Comparison of ENCODE assay signal across 26 mouse cellular contexts in the genomic region with DNA sequence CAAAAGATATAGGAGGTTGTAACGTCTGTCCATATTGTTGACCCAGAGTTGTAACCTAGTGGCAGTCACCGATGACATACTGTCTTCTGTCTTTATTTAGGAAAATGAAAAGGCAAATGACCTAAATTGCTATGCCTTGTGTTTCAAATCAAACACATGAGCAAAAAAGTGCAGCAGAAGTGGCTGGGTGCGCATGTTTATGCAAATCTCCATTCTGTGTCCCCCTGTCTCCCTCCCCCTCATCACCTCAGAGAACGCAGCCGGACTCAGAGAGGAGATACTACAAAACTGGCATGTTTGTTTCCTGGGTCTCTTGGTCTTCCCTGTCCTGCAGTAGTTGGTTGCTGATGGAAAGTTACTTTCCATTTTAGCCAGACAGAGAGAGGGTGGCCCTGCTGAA. TPM values are rescaled to one million over a fixed set of nuclear protein-coding genes. Genes with fewer than 3 reads are reported as not detected.
DNase-seq lines count a peak whose midpoint lies in the region; ATAC-seq and TF ChIP-seq lines count a peak whose summit lies in the region.
"Had no signal": no experiment of that assay in that cellular context is flagged by ENCODE, and none has a peak within 500 bp of the region (broad histone marks: within the 10 kb centered on the region; RNA-seq: fewer than 3 reads in every experiment).

No protein-coding gene starts in this region.

- peaks cover 28% of the 10 kb centered on the region for H3K79me2 ChIP-seq in CH12.LX (replicated peaks; ENCODE audit: control insufficient read depth, extremely low read depth, insufficient read depth, poor library complexity, severe bottlenecking)
- H3K79me2 ChIP-seq in macrophage (ENCODE audit: inconsistent target), result peaks cover 97% of the 10 kb centered on the region

- TF ChIP-seq POLR2A in CH12.LX (IDR thresholded peaks at IDR 0.05; ENCODE audit: low read depth, low read length), result no peak

- WGBS in liver, embryonic 15.5 days (ENCODE audit: insufficient replicate concordance), result 41% methylated on average over 5 of the region's 5 CpGs
- WGBS in macrophage (ENCODE audit: missing documents), result 76% methylated on average over 5 of the region's 5 CpGs

- H3K36me3 ChIP-seq in liver, embryonic 15.5 days (replicated peaks), result peaks cover 71% of the 10 kb centered on the region
- peaks cover 2 to 59% of the 10 kb centered on the region in 2 experiments for H3K36me3 ChIP-seq in CH12.LX (replicated peaks in 1 of 2; ENCODE audit: control insufficient read depth in 1 of 2, insufficient read depth in 1 of 2, low read length in 1 of 2)
- H3K36me3 ChIP-seq in macrophage (ENCODE audit: inconsistent target), result peaks cover 19% of the 10 kb centered on the region
- H3K36me3 ChIP-seq: embryonic facial prominence, embryonic 12.5 days; embryonic facial prominence, embryonic 15.5 days; forebrain, embryonic 12.5 days; forebrain, embryonic 15.5 days had no signal

- no peak for ATAC-seq in liver, embryonic 15.5 days (ENCODE audit: insufficient read depth)
- ATAC-seq: forebrain, embryonic 15.5 days; hindbrain, postnatal 0 days; Patski had no signal

- TF ChIP-seq EP300 in CH12.LX (IDR thresholded peaks at IDR 0.05; ENCODE audit: low read length), result 0 out of 2 replicates have a peak, but pooled peaks have one; percentile 28

- H3K27ac ChIP-seq in liver, embryonic 15.5 days (replicated peaks), result peak overlapping the region; percentile 22; the same call in 1 of the 2 replicates
- peak overlapping the region; percentile 77; the same call in 1 of the 2 replicates for H3K27ac ChIP-seq in CH12.LX (ENCODE audit: insufficient read depth, low read depth)
- H3K27ac ChIP-seq in macrophage, result peak overlapping the region; percentile 84
- no peak overlapping the region for H3K27ac ChIP-seq in gastrocnemius, adult 2 months
- H3K27ac ChIP-seq: embryonic facial prominence, embryonic 12.5 days; embryonic facial prominence, embryonic 15.5 days; forebrain, embryonic 12.5 days; forebrain, embryonic 15.5 days; heart, adult 2 months; heart, embryonic 10.5 days; heart, embryonic 13.5 days; hindbrain, embryonic 14.5 days; hindbrain, postnatal 0 days had no signal

- no peak for TF ChIP-seq RAD21 in CH12.LX (IDR thresholded peaks at IDR 0.05; ENCODE audit: low read depth, low read length)

- in situ Hi-C loops in CH12.LX (cut with MboI; ENCODE audit: low pct_ligation_motif_present, low pct_unique_long_range_greater_than_20kb, low sequenced_read_pairs), result no loop called here

- no peak for TF ChIP-seq CTCF in CH12.LX (conservative IDR thresholded peaks at IDR 0.05 in 1 of 2, IDR thresholded peaks at IDR 0.05 in 1 of 2; ENCODE audit: low read depth in 2 of 2, low read length in 2 of 2)
- TF ChIP-seq CTCF in gastrocnemius, adult 2 months (IDR thresholded peaks at IDR 0.05), result no peak

- peaks cover 6% of the 10 kb centered on the region; the same call in 1 of the 2 replicates for H3K9me3 ChIP-seq in liver, embryonic 15.5 days (replicated peaks)
- peaks cover 24% of the 10 kb centered on the region for H3K9me3 ChIP-seq in CH12.LX (replicated peaks; ENCODE audit: low read length)
- H3K9me3 ChIP-seq: embryonic facial prominence, embryonic 15.5 days; forebrain, embryonic 15.5 days had no signal

- H3K9ac ChIP-seq in liver, embryonic 15.5 days, result no peak overlapping the region
- H3K9ac ChIP-seq in CH12.LX (ENCODE audit: insufficient read depth, low read depth), result 0 out of 2 replicates have a peak overlapping the region, but pooled peaks have one; percentile 40
- H3K9ac ChIP-seq: embryonic facial prominence, embryonic 12.5 days; embryonic facial prominence, embryonic 15.5 days; forebrain, embryonic 12.5 days; forebrain, embryonic 15.5 days; heart, embryonic 13.5 days; hindbrain, embryonic 14.5 days had no signal

- dilution Hi-C loops in CH12.LX (cut with MboI; ENCODE audit: extremely low pct_ligation_motif_present, extremely low pct_unique_long_range_greater_than_20kb, low sequenced_read_pairs), result no loop called here

- no peak for DNase-seq in liver
- peak; percentile 55 for DNase-seq in CH12.LX (ENCODE audit: extremely low read depth)
- no peak for DNase-seq in thymus, postnatal 25 days
- no peak for DNase-seq in gastrocnemius, adult 2 months
- DNase-seq: adrenal gland, postnatal 10 days; adrenal gland, postnatal 36 days; cerebellum, adult 11 months; cerebellum, adult 2 months; cerebellum, adult 9-11 months; cerebellum, postnatal 25 days; gastrocnemius, postnatal 10 days; gastrocnemius, postnatal 36 days; heart, adult 2 months; heart, postnatal 14 days; heart, postnatal 4 days had no signal

- H3K4me2 ChIP-seq in liver, embryonic 15.5 days, result no peak overlapping the region
- peak overlapping the region; percentile 86 for H3K4me2 ChIP-seq in CH12.LX (ENCODE audit: insufficient read depth, low read depth, poor library complexity, severe bottlenecking)
- H3K4me2 ChIP-seq: embryonic facial prominence, embryonic 12.5 days; embryonic facial prominence, embryonic 15.5 days; forebrain, embryonic 12.5 days; forebrain, embryonic 15.5 days; heart, embryonic 13.5 days; hindbrain, embryonic 14.5 days had no signal

- H3K4me1 ChIP-seq in liver, embryonic 15.5 days (replicated peaks), result peaks cover 50% of the 10 kb centered on the region
- peaks cover 13 to 45% of the 10 kb centered on the region in 2 experiments for H3K4me1 ChIP-seq in CH12.LX (ENCODE audit: control insufficient read depth in 1 of 2, insufficient read depth in 2 of 2)
- H3K4me1 ChIP-seq: embryonic facial prominence, embryonic 12.5 days; forebrain, embryonic 12.5 days; forebrain, embryonic 15.5 days; heart, embryonic 10.5 days had no signal

- H3K27me3 ChIP-seq in liver, embryonic 15.5 days, result no peaks in the 10 kb centered on the region
- no peaks in the 10 kb centered on the region for H3K27me3 ChIP-seq in CH12.LX (replicated peaks)
- H3K27me3 ChIP-seq: embryonic facial prominence, embryonic 12.5 days; embryonic facial prominence, embryonic 15.5 days; forebrain, embryonic 12.5 days; forebrain, embryonic 15.5 days; heart, embryonic 13.5 days; Patski had no signal

- intact Hi-C loops in gastrocnemius, adult 2 months (cut with DNase I), result no loop called here

- no peak overlapping the region for H3K4me3 ChIP-seq in liver, embryonic 15.5 days (replicated peaks)
- no peak overlapping the region for H3K4me3 ChIP-seq in CH12.LX (replicated peaks in 1 of 3; ENCODE audit: low read depth in 2 of 3, low read length in 2 of 3, poor library complexity in 1 of 3)
- no peak overlapping the region for H3K4me3 ChIP-seq in macrophage (ENCODE audit: inconsistent target)
- no peak overlapping the region for H3K4me3 ChIP-seq in gastrocnemius, adult 2 months
- H3K4me3 ChIP-seq: embryonic facial prominence, embryonic 12.5 days; embryonic facial prominence, embryonic 15.5 days; forebrain, embryonic 12.5 days; forebrain, embryonic 15.5 days; heart, adult 2 months; heart, embryonic 10.5 days; heart, embryonic 13.5 days had no signal

TF ChIP-seq in CH12.LX, 34 proteins besides CTCF, POLR2A, EP300 and RAD21:
- TF ChIP-seq CHD2 (IDR thresholded peaks at IDR 0.05; ENCODE audit: low read length), result peak; percentile 24; the same call in 1 of the 2 replicates
- no peak for TF ChIP-seq PAX5 (IDR thresholded peaks at IDR 0.05; ENCODE audit: low read length)
- TF ChIP-seq E2F4 (IDR thresholded peaks at IDR 0.05; ENCODE audit: insufficient replicate concordance, low read depth, low read length), result no peak
- TF ChIP-seq JUND (conservative IDR thresholded peaks at IDR 0.05; ENCODE audit: low read depth, low read length), result no peak
- peak; percentile 56; the same call in 1 of the 2 replicates for TF ChIP-seq NRF1 (IDR thresholded peaks at IDR 0.05; ENCODE audit: low read depth, low read length)
- no peak for TF ChIP-seq GABPA (IDR thresholded peaks at IDR 0.05; ENCODE audit: insufficient replicate concordance, low read depth, low read length)
- no peak for TF ChIP-seq MYC (IDR thresholded peaks at IDR 0.05; ENCODE audit: low read depth, low read length)
- no peak for TF ChIP-seq USF1 (IDR thresholded peaks at IDR 0.05; ENCODE audit: low read depth, low read length)
- no peak for TF ChIP-seq MEF2A (IDR thresholded peaks at IDR 0.05; ENCODE audit: borderline replicate concordance, low read depth, low read length)
- TF ChIP-seq MXI1 (IDR thresholded peaks at IDR 0.05; ENCODE audit: low read depth, low read length), result no peak
- no peak; the same call in 1 of the 2 replicates for TF ChIP-seq ETS1 (conservative IDR thresholded peaks at IDR 0.05; ENCODE audit: low read depth, low read length)
- no peak for TF ChIP-seq MAX (IDR thresholded peaks at IDR 0.05; ENCODE audit: low read length)
- TF ChIP-seq BHLHE40 (IDR thresholded peaks at IDR 0.05; ENCODE audit: low read depth, low read length), result peak; percentile 52; the same call in 1 of the 2 replicates

RNA-seq across cellular contexts. Expression of gene Taok3, which starts 30.1 kb away (rescaled TPM):
- 42.5 and 42.7 TPM in 2 replicates for polyA plus RNA-seq in liver, embryonic 15.5 days (2015; fragmentation: Nextera tagmentation; extraction: Ambion mirVana)
- total RNA-seq in CH12.LX (2012; rRNA removed) (17.4 and 18.6 TPM in 2 replicates), CH12.LX (2014; rRNA removed) (7.2 and 8.3 TPM in 2 replicates)
- polyA plus RNA-seq in CH12.LX (2012; ENCODE audit: insufficient read length, low read depth) (34.6 and 35.0 TPM in 2 replicates), macrophage (2018) (77.8 to 173 TPM (median 90.5 TPM) in 3 replicates)
- 100 to 1,000 TPM in 24 of 26 experiments, 10 to 100 TPM in 2; 88.3 to 515 (median 403) TPM for total RNA-seq in macrophage (2018; cell fraction: chromatin; rRNA removed)
- 100 to 1,000 TPM in 23 of 26 experiments, 10 to 100 TPM in 3; 69.6 to 129 (median 112) TPM for total RNA-seq in macrophage (2018; cell fraction: cytosol; rRNA removed)
- 100 to 1,000 TPM in 24 of 26 experiments, 10 to 100 TPM in 2; 72.7 to 300 (median 200) TPM for total RNA-seq in macrophage (2018; cell fraction: nucleus; rRNA removed)
- 1 to 10 TPM; 4.6 to 6.8 TPM for total RNA-seq in gastrocnemius, adult 2 months (2021)

RNA-seq across cellular contexts. Expression of gene Suds3, which starts 34.2 kb away (rescaled TPM):
- polyA plus RNA-seq in liver, embryonic 15.5 days (2015; fragmentation: Nextera tagmentation; extraction: Ambion mirVana), result 30.7 and 31.7 TPM in 2 replicates
- total RNA-seq in CH12.LX (2012; rRNA removed), result 54.2 and 64.9 TPM in 2 replicates
- 68.1 and 70.9 TPM in 2 replicates for total RNA-seq in CH12.LX (2014; rRNA removed)
- polyA plus RNA-seq in CH12.LX (2012; ENCODE audit: insufficient read length, low read depth), result 103 and 134 TPM in 2 replicates
- 100 to 1,000 TPM in 1 of 26 experiments, 10 to 100 TPM in 25; 16.4 to 115 (median 53.8) TPM for total RNA-seq in macrophage (2018; cell fraction: chromatin; rRNA removed)
- 10 to 100 TPM; 33.5 to 56.0 (median 44.2) TPM for total RNA-seq in macrophage (2018; cell fraction: cytosol; rRNA removed)
- total RNA-seq in macrophage (2018; cell fraction: nucleus; rRNA removed), result 10 to 100 TPM; 19.6 to 83.1 (median 39.0) TPM
- polyA plus RNA-seq in macrophage (2018), result 50.8 to 76.9 TPM (median 59.2 TPM) in 3 replicates
- total RNA-seq in gastrocnemius, adult 2 months (2021), result 10 to 100 TPM; 71.7 to 94.8 TPM
